Mouse (Mus musculus) cerebellum, adult 11 months (tissue): ENCODE results near the gene Zfp579.
"Not testable (repeated sequence)": the region's sequence is repeated elsewhere in the genome, so short reads cannot be mapped to it uniquely, and the experiment has no call there.

Experiments used
- DNase-seq: peaks from one replicate; pipeline ENCODE4 v3.0.0; 2022

The Zfp579 gene

GRCm38 (mm10) chr7:5014251-5015117 lies 18.5 kb upstream of the Zfp579 start, which contains the start of the genes Zfp524 and Fiz1:
Gene Zfp524 (plus strand): TSS chr7:5014415.
Gene Fiz1 (minus strand): TSS chr7:5014697.
- peak; percentile 94 for DNase-seq

GRCm38 (mm10) chr7:5012681-5013513 lies 16.9 kb upstream of the Zfp579 start:
- peak; percentile 28 for DNase-seq

GRCm38 (mm10) chr7:5008229-5008628 lies 12.3 kb upstream of the Zfp579 start:
- DNase-seq = no peak

GRCm38 (mm10) chr7:5002876-5003275 lies 6.9 kb upstream of the Zfp579 start:
- not testable (repeated sequence) for DNase-seq

- DNase-seq = no peak
Observed at GRCm38 (mm10) chr7:4999876-5000275, 3.9 kb upstream of the Zfp579 start.

GRCm38 (mm10) chr7:4996934-4997333 lies 976 bp upstream of the Zfp579 start:
- DNase-seq = no peak

- DNase-seq = peak; percentile 20
Observed at GRCm38 (mm10) chr7:4995268-4996002, 523 bp downstream of the Zfp579 start.

GRCm38 (mm10) chr7:4993999-4994788 lies 1.8 kb downstream of the Zfp579 start:
- DNase-seq = peak; percentile 41

GRCm38 (mm10) chr7:4993347-4993998 lies 2.5 kb downstream of the Zfp579 start:
- peak; percentile 37 for DNase-seq

GRCm38 (mm10) chr7:4988250-4988649 lies 7.7 kb downstream of the Zfp579 start:
- no peak for DNase-seq

GRCm38 (mm10) chr7:4976832-4977231 lies 19.1 kb downstream of the Zfp579 start:
- DNase-seq = no peak

- no peak for DNase-seq
Observed at GRCm38 (mm10) chr7:4975455-4975854, 20.5 kb downstream of the Zfp579 start.

GRCm38 (mm10) chr7:4972321-4973047 lies 23.5 kb downstream of the Zfp579 start:
- DNase-seq = no peak

GRCm38 (mm10) chr7:4971710-4972109 lies 24.2 kb downstream of the Zfp579 start:
- no peak for DNase-seq

GRCm38 (mm10) chr7:4971068-4971467 lies 24.9 kb downstream of the Zfp579 start, which contains the start of gene Sbk3:
Gene Sbk3 (minus strand): TSS chr7:4971168.
- no peak for DNase-seq

GRCm38 (mm10) chr7:4964988-4965387 lies 31.0 kb downstream of the Zfp579 start:
- DNase-seq = no peak

GRCm38 (mm10) chr7:4964272-4964671 lies 31.7 kb downstream of the Zfp579 start, which contains the start of gene Sbk2:
Gene Sbk2 (minus strand): TSS chr7:4964406.
- DNase-seq = peak; percentile 43

- no peak for DNase-seq
Observed at GRCm38 (mm10) chr7:4963527-4963926, 32.4 kb downstream of the Zfp579 start.

- no peak for DNase-seq
Observed at GRCm38 (mm10) chr7:4957361-4957760, 38.6 kb downstream of the Zfp579 start.

GRCm38 (mm10) chr7:4953815-4954445 lies 42.0 kb downstream of the Zfp579 start:
- DNase-seq = no peak
